Mouse (Mus musculus) midbrain, embryonic 12.5 days (tissue): ENCODE data around the gene Gm37240. TPM values are rescaled to one million over a fixed set of nuclear protein-coding genes. Genes with fewer than 3 reads are reported as not detected.

Source experiments
- ATAC-seq: fragments of 200-750 bp; cut with Nextera tagmentation; 2 replicates; pipeline ENCODE4 v1.8.0; 2017; ENCODE audit warnings: low read depth, moderate TSS enrichment, moderate library complexity; ENCODE audit not compliant: low FRiP score
- H3K27ac ChIP-seq: fragments of 300-500 bp; sonication (generic); replicated peaks from 2 replicates; pipeline ENCODE4 v1.5.1; 2016; ENCODE audit warnings: mild to moderate bottlenecking
- H3K27me3 ChIP-seq: fragments of 300-500 bp; sonication (generic); 2 replicates; pipeline ENCODE4 v1.6.1; 2016; ENCODE audit warnings: mild to moderate bottlenecking
- H3K36me3 ChIP-seq: fragments of 300-500 bp; sonication (generic); 2 replicates; pipeline ENCODE4 v1.6.1; 2016
- H3K4me1 ChIP-seq: fragments of 300-500 bp; sonication (generic); 2 replicates; pipeline ENCODE4 v1.6.1; 2016
- H3K4me2 ChIP-seq: fragments of 300-500 bp; sonication (generic); replicated peaks from 2 replicates; pipeline ENCODE4 v1.6.1; 2016; ENCODE audit warnings: mild to moderate bottlenecking, moderate library complexity
- H3K4me3 ChIP-seq: fragments of 300-500 bp; sonication (generic); 2 replicates; pipeline ENCODE4 v1.5.1; 2016; ENCODE audit warnings: mild to moderate bottlenecking
- H3K9ac ChIP-seq: fragments of 300-500 bp; sonication (generic); replicated peaks from 2 replicates; pipeline ENCODE4 v1.6.1; 2016; ENCODE audit warnings: mild to moderate bottlenecking, moderate library complexity
- H3K9me3 ChIP-seq: fragments of 300-500 bp; sonication (generic); 2 replicates; pipeline ENCODE4 v1.6.1; 2016; ENCODE audit warnings: mild to moderate bottlenecking
- WGBS: fragments of 180-500 bp; shearing (Covaris S2); methylation state at CpG from one replicate; pipeline ENCODE4 v1.1.7; 2016; 5-methylcytosine and 5-hydroxymethylcytosine counted together
- polyA plus RNA-seq: library from polyadenylated mRNA; unstranded; fragments of >200 nt; fragmentation: Nextera tagmentation; extraction: Ambion mirVana; gene quantifications from 2 replicates; pipeline ENCODE4 v1.2.1, GENCODE M21; 2016

Gm37240 gene
- polyA plus RNA-seq, 1 experiment from 2014 or later, result 0.96 TPM

DNA sequence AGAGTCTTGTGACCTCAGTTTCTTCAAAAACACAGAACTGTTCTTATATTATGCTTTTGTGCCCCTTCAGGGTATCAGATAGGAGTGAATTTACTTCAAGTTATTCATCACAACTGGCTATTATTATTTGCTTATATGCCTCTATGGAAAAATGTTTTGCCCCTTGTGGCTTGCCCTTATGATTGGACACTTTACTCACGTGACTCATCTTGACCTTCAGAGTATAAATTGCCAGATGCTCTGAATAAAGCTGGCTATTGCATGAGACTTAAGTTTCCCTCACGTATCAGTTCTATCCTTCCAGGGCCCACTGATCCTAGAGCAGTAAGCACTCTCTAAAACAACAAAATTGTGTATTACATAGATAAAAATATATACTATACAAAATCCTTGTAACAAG, 1385.2 kb downstream of the Gm37240 start:
- H3K36me3 ChIP-seq, result no peaks in the 10 kb centered on the region
- H3K27me3 ChIP-seq, result no peaks in the 10 kb centered on the region
- 79% methylated on average over 2 of the region's 2 CpGs for WGBS
- no peak overlapping the region for H3K4me2 ChIP-seq
- no peak overlapping the region for H3K27ac ChIP-seq
- ATAC-seq, result no peak
- H3K9ac ChIP-seq, result no peak overlapping the region
- no peaks in the 10 kb centered on the region for H3K9me3 ChIP-seq
- peaks cover 10% of the 10 kb centered on the region; the same call in 1 of the 2 replicates for H3K4me1 ChIP-seq
- no peak overlapping the region for H3K4me3 ChIP-seq

DNA sequence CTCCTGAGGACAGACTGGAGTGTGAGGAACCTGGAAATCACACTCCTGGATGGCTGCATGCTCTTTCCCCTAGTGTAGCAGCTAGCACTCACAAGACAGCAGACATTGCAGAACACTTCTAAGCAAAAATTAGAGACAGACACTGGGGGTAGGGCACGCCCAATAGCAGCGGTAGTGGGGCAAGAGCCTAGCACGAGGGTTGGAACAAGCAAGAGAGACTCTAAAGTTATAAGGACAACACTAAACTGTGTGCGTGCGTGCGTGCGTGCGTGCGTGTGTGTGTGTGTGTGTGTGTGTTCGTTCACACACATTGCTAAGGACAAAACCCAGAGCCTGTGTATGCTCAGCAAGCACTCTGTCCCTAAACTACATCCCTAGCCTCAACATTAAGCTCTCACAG, 1386.8 kb downstream of the Gm37240 start:
- 84% methylated on average over 10 of the region's 10 CpGs for WGBS
- H3K9me3 ChIP-seq, result no peaks in the 10 kb centered on the region
- no peak overlapping the region for H3K27ac ChIP-seq

GRCm38 (mm10) chr3:84497718-84498117, 1389.6 kb downstream of the Gm37240 start:
- H3K4me3 ChIP-seq, result no peak overlapping the region
- no peak overlapping the region for H3K27ac ChIP-seq
- H3K9me3 ChIP-seq, result no peaks in the 10 kb centered on the region
- H3K36me3 ChIP-seq, result peaks cover 2% of the 10 kb centered on the region; the same call in 1 of the 2 replicates
- peaks cover 10% of the 10 kb centered on the region; the same call in 1 of the 2 replicates for H3K4me1 ChIP-seq
- H3K27me3 ChIP-seq, result no peaks in the 10 kb centered on the region
- 84% methylated on average over 11 of the region's 11 CpGs for WGBS
- H3K4me2 ChIP-seq, result no peak overlapping the region
- ATAC-seq, result no peak
- no peak overlapping the region for H3K9ac ChIP-seq

More for the DNA sequence above, 1386.8 kb downstream of the Gm37240 start:
- Histone ChIP-seq H3K36me3 (no peaks in the 10 kb centered on the region), H3K4me3 (no peak overlapping the region), H3K4me1 (peaks cover 10% of the 10 kb centered on the region; the same call in 1 of the 2 replicates), H3K9ac (no peak overlapping the region), H3K4me2 (no peak overlapping the region), H3K27me3 (no peaks in the 10 kb centered on the region)
- no peak for ATAC-seq

- no peak for ATAC-seq
- Histone ChIP-seq H3K4me1 (peaks cover 3% of the 10 kb centered on the region; the same call in 1 of the 2 replicates), H3K27me3 (no peaks in the 10 kb centered on the region), H3K9me3 (no peaks in the 10 kb centered on the region), H3K27ac (no peak overlapping the region), H3K4me2 (no peak overlapping the region), H3K9ac (no peak overlapping the region), H3K36me3 (peaks cover 3% of the 10 kb centered on the region; the same call in 1 of the 2 replicates), H3K4me3 (no peak overlapping the region)
- 95% methylated on average over 8 of the region's 8 CpGs for WGBS
These were observed 1394.7 kb downstream of the Gm37240 start for GRCm38 (mm10) chr3:84492657-84493056.

DNA sequence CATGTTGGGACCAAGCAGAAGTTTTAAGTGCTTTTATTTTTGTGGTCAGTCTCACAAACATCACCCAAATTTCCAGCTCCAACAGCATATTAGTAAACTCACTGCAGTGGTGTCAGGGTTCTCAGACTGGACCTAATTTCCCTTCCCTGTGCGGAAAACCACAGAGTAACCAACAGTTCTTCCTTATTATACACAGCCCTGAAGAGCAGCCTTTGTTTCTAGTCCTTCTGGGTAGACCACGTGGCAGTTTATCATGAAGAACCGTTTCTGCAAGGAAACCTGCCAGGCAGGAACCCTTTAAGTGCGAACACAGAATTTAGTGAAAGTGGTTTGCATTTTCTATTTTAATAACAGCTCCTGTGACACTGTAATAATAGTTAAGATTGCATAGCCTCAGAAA, 1395.2 kb downstream of the Gm37240 start:
- Histone ChIP-seq H3K27ac (no peak overlapping the region), H3K4me3 (no peak overlapping the region), H3K27me3 (no peaks in the 10 kb centered on the region), H3K4me2 (no peak overlapping the region), H3K36me3 (peaks cover 3% of the 10 kb centered on the region; the same call in 1 of the 2 replicates), H3K9me3 (no peaks in the 10 kb centered on the region), H3K9ac (no peak overlapping the region), H3K4me1 (peaks cover 3% of the 10 kb centered on the region; the same call in 1 of the 2 replicates)
- ATAC-seq, result no peak
- WGBS, result 92% methylated on average over 4 of the region's 4 CpGs

- 50% methylated on average over 6 of the region's 6 CpGs for WGBS
- Histone ChIP-seq H3K4me3 (no peak overlapping the region), H3K4me1 (peaks cover 3% of the 10 kb centered on the region; the same call in 1 of the 2 replicates), H3K9ac (no peak overlapping the region), H3K27me3 (no peaks in the 10 kb centered on the region; the same call in 1 of the 2 replicates), H3K27ac (no peak overlapping the region), H3K9me3 (no peaks in the 10 kb centered on the region), H3K4me2 (no peak overlapping the region), H3K36me3 (peaks cover 3% of the 10 kb centered on the region; the same call in 1 of the 2 replicates)
- ATAC-seq, result no peak
These were observed 1398.6 kb downstream of the Gm37240 start for GRCm38 (mm10) chr3:84488716-84489115.

- H3K9me3 ChIP-seq, result no peaks in the 10 kb centered on the region
- no peak overlapping the region for H3K4me2 ChIP-seq
- H3K36me3 ChIP-seq, result no peaks in the 10 kb centered on the region
- 82% methylated on average over 3 of the region's 3 CpGs for WGBS
- H3K9ac ChIP-seq, result no peak overlapping the region
- no peak for ATAC-seq
- H3K4me3 ChIP-seq, result no peak overlapping the region
- no peak overlapping the region for H3K27ac ChIP-seq
- H3K4me1 ChIP-seq, result peaks cover 9% of the 10 kb centered on the region; the same call in 1 of the 2 replicates
- peaks cover 27% of the 10 kb centered on the region for H3K27me3 ChIP-seq
These were observed 1402.4 kb downstream of the Gm37240 start for GRCm38 (mm10) chr3:84484891-84485290.

GRCm38 (mm10) chr3:84484333-84484732, 1403.0 kb downstream of the Gm37240 start:
- peaks cover 12% of the 10 kb centered on the region for H3K4me1 ChIP-seq
- H3K9me3 ChIP-seq, result no peaks in the 10 kb centered on the region

GRCm38 (mm10) chr3:84482121-84482520, 1405.2 kb downstream of the Gm37240 start:
- no peaks in the 10 kb centered on the region for H3K9me3 ChIP-seq
- H3K9ac ChIP-seq, result no peak overlapping the region
- peaks cover 54% of the 10 kb centered on the region for H3K27me3 ChIP-seq
- peaks cover 24% of the 10 kb centered on the region for H3K4me1 ChIP-seq
- H3K4me2 ChIP-seq, result no peak overlapping the region
- H3K4me3 ChIP-seq, result no peak overlapping the region
- ATAC-seq, result no peak
- H3K36me3 ChIP-seq, result no peaks in the 10 kb centered on the region
- no peak overlapping the region for H3K27ac ChIP-seq
- WGBS, result 45% methylated on average over 6 of the region's 6 CpGs

More at GRCm38 (mm10) chr3:84484333-84484732, 1403.0 kb downstream of the Gm37240 start:
- no peak overlapping the region for H3K4me3 ChIP-seq
- peaks cover 32% of the 10 kb centered on the region for H3K27me3 ChIP-seq
- H3K36me3 ChIP-seq, result no peaks in the 10 kb centered on the region
- WGBS, result 77% methylated on average over 4 of the region's 4 CpGs
- H3K4me2 ChIP-seq, result no peak overlapping the region
- H3K27ac ChIP-seq, result no peak overlapping the region
- H3K9ac ChIP-seq, result no peak overlapping the region
- no peak for ATAC-seq

DNA sequence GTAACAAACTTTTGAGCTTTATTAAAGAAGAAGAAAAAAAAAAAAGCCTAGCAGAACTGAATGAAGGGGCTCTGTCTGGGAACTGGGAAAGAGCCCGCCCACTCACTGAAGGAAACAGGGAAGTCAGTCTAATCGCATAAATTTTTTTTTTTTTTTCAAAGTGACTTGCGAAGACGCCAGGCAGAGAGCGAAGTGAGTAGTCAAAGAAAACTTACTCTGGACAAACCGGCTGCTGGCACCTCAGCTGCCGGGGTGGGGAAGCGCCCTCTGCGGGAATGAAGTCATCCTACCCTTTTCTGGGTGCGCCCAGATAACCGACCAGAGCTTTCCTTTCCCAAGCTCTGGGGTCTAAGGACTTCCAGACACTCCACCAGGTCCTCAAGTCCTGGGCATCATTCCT, 1406.2 kb downstream of the Gm37240 start:
- Histone ChIP-seq H3K4me2 (peak overlapping the region; percentile 99), H3K4me3 (peak overlapping the region; percentile 67), H3K27ac (no peak overlapping the region), H3K27me3 (peaks cover 65% of the 10 kb centered on the region), H3K9ac (no peak overlapping the region), H3K9me3 (no peaks in the 10 kb centered on the region), H3K4me1 (peaks cover 24% of the 10 kb centered on the region), H3K36me3 (no peaks in the 10 kb centered on the region)
- ATAC-seq, result no peak
- WGBS, result 3% methylated on average over 11 of the region's 11 CpGs

- peaks cover 24% of the 10 kb centered on the region for H3K4me1 ChIP-seq
- under 1% methylated on average over 82 of the region's 82 CpGs for WGBS
- peak; percentile 69 for ATAC-seq
These were observed 1407.1 kb downstream of the Gm37240 start, which contains the start of gene Fhdc1 for GRCm38 (mm10) chr3:84480006-84480897. Gene Fhdc1 (minus strand): TSS chr3:84480429.

More at GRCm38 (mm10) chr3:84480006-84480897, 1407.1 kb downstream of the Gm37240 start, which contains the start of gene Fhdc1:
- Histone ChIP-seq H3K27ac (no peak within 1 kb of the TSS; the same call in 1 of the 2 replicates), H3K9ac (peak within 1 kb of the TSS; percentile 71), H3K36me3 (no peaks in the 10 kb centered on the region), H3K27me3 (peaks cover 71% of the 10 kb centered on the region), H3K4me2 (peak within 1 kb of the TSS; percentile 99), H3K9me3 (no peaks in the 10 kb centered on the region), H3K4me3 (peak within 1 kb of the TSS; percentile 67)
